8 mouse cellular contexts compared by ENCODE assay signal in genomic region chr11:78399680-78400079, GRCm38 (mm10). TPM values are rescaled to one million over a fixed set of nuclear protein-coding genes. Genes with fewer than 3 reads are reported as not detected.
DNase-seq lines count a peak whose midpoint lies in the region; ATAC-seq and TF ChIP-seq lines count a peak whose summit lies in the region.

No protein-coding gene starts in this region.

- H3K4me3 ChIP-seq in forebrain, embryonic 14.5 days (ENCODE audit: low read depth, low read length): no peak overlapping the region
- H3K4me3 ChIP-seq in forebrain, embryonic 13.5 days: no peak overlapping the region
- H3K4me3 ChIP-seq in hindbrain, postnatal 0 days (ENCODE audit: low read length): no peak overlapping the region
- no peak overlapping the region for H3K4me3 ChIP-seq in stomach, postnatal 0 days (ENCODE audit: low read depth, low read length)

- no peak for TF ChIP-seq EP300 in stomach, postnatal 0 days (optimal IDR thresholded peaks at IDR 0.05)

- TF ChIP-seq CTCF in hindbrain, postnatal 0 days (IDR thresholded peaks at IDR 0.05; ENCODE audit: low read depth): peak; percentile 98
- TF ChIP-seq CTCF in stomach, postnatal 0 days (IDR thresholded peaks at IDR 0.05; ENCODE audit: low read depth): peak; percentile 98

- H3K36me3 ChIP-seq in forebrain, embryonic 14.5 days (ENCODE audit: control insufficient read depth, insufficient read depth, low read length): no peaks in the 10 kb centered on the region
- H3K36me3 ChIP-seq in forebrain, embryonic 13.5 days (ENCODE audit: poor library complexity, severe bottlenecking): no peaks in the 10 kb centered on the region
- H3K36me3 ChIP-seq in hindbrain, postnatal 0 days (ENCODE audit: insufficient read depth, low read length): no peaks in the 10 kb centered on the region
- no peaks in the 10 kb centered on the region for H3K36me3 ChIP-seq in stomach, postnatal 0 days (ENCODE audit: control insufficient read depth, insufficient read depth, low read length)

- no peak overlapping the region for H3K27ac ChIP-seq in forebrain, embryonic 14.5 days (ENCODE audit: low read depth, low read length)
- no peak overlapping the region for H3K27ac ChIP-seq in forebrain, embryonic 13.5 days
- no peak overlapping the region for H3K27ac ChIP-seq in hindbrain, postnatal 0 days
- H3K27ac ChIP-seq in stomach, postnatal 0 days (replicated peaks): no peak overlapping the region

- H3K4me1 ChIP-seq in forebrain, embryonic 14.5 days (ENCODE audit: control insufficient read depth, insufficient read depth, low read length): no peaks in the 10 kb centered on the region
- H3K4me1 ChIP-seq in forebrain, embryonic 13.5 days: peaks cover 6% of the 10 kb centered on the region
- H3K4me1 ChIP-seq in hindbrain, postnatal 0 days (ENCODE audit: insufficient read depth, low read length): no peaks in the 10 kb centered on the region
- no peaks in the 10 kb centered on the region for H3K4me1 ChIP-seq in stomach, postnatal 0 days (replicated peaks; ENCODE audit: control insufficient read depth, insufficient read depth)

- WGBS in forebrain, embryonic 14.5 days: 22% methylated on average over 8 of the region's 8 CpGs
- 17% methylated on average over 8 of the region's 8 CpGs for WGBS in forebrain, embryonic 13.5 days
- 17% methylated on average over 8 of the region's 8 CpGs for WGBS in hindbrain, postnatal 0 days
- WGBS in stomach, postnatal 0 days: 16% methylated on average over 8 of the region's 8 CpGs

- DNase-seq in forebrain, embryonic 14.5 days (ENCODE audit: low spot score): peak; percentile 79
- DNase-seq in adrenal gland, adult (ENCODE audit: inconsistent age in 2 of 2, low spot score in 1 of 2): peak; percentile 76 to 94
- peak; percentile 82 for DNase-seq in embryo, embryonic 11 days
- peak; percentile 92 for DNase-seq in hindbrain, postnatal 0 days (ENCODE audit: low spot score)
- peak; percentile 72 to 73 for DNase-seq in left cerebral cortex, postnatal 10 days (ENCODE audit: extremely low spot score in 1 of 2, low spot score in 2 of 2)
- peak; percentile 78 for DNase-seq in stomach, postnatal 0 days (ENCODE audit: low spot score)

- no peak overlapping the region for H3K4me2 ChIP-seq in forebrain, embryonic 14.5 days (ENCODE audit: low read length)
- no peak overlapping the region for H3K4me2 ChIP-seq in forebrain, embryonic 13.5 days
- H3K4me2 ChIP-seq in hindbrain, postnatal 0 days (ENCODE audit: low read depth, low read length): no peak overlapping the region
- H3K4me2 ChIP-seq in stomach, postnatal 0 days (replicated peaks; ENCODE audit: low read depth): no peak overlapping the region

- H3K9me3 ChIP-seq in forebrain, embryonic 14.5 days (replicated peaks; ENCODE audit: control insufficient read depth, low read length): no peaks in the 10 kb centered on the region
- no peaks in the 10 kb centered on the region for H3K9me3 ChIP-seq in forebrain, embryonic 13.5 days (replicated peaks)
- no peaks in the 10 kb centered on the region for H3K9me3 ChIP-seq in hindbrain, postnatal 0 days (ENCODE audit: low read length)
- no peaks in the 10 kb centered on the region for H3K9me3 ChIP-seq in stomach, postnatal 0 days (ENCODE audit: control insufficient read depth, low read length)

- ATAC-seq in forebrain, embryonic 14.5 days: no peak
- ATAC-seq in forebrain, embryonic 13.5 days: no peak
- peak; percentile 66 for ATAC-seq in hindbrain, postnatal 0 days
- ATAC-seq in monocyte, adult 5-6 weeks (replicated peaks; ENCODE audit: insufficient number of reproducible peaks, low FRiP score, low TSS enrichment, poor library complexity, severe bottlenecking): peak; percentile 66
- ATAC-seq in stomach, postnatal 0 days (ENCODE audit: low FRiP score, low TSS enrichment): 0 out of 2 replicates have a peak, but pooled peaks have one; percentile 24

- no peaks in the 10 kb centered on the region for H3K27me3 ChIP-seq in forebrain, embryonic 14.5 days (replicated peaks; ENCODE audit: control insufficient read depth, insufficient read depth, low read length)
- H3K27me3 ChIP-seq in forebrain, embryonic 13.5 days: no peaks in the 10 kb centered on the region; the same call in 1 of the 2 replicates
- no peaks in the 10 kb centered on the region for H3K27me3 ChIP-seq in hindbrain, postnatal 0 days (ENCODE audit: insufficient read depth, low read length)
- no peaks in the 10 kb centered on the region for H3K27me3 ChIP-seq in stomach, postnatal 0 days (ENCODE audit: control insufficient read depth, insufficient read depth, low read length)

- H3K9ac ChIP-seq in forebrain, embryonic 14.5 days (ENCODE audit: low read length): no peak overlapping the region
- H3K9ac ChIP-seq in forebrain, embryonic 13.5 days: no peak overlapping the region
- no peak overlapping the region for H3K9ac ChIP-seq in hindbrain, postnatal 0 days (replicated peaks; ENCODE audit: low read length)
- no peak overlapping the region for H3K9ac ChIP-seq in stomach, postnatal 0 days (ENCODE audit: low read length)

- intact Hi-C loops in left cerebral cortex, postnatal 10 days (cut with DNase I): loop anchor here (2.0 kb wide), 1 partner anchor 39 kb away; no protein-coding TSS in a partner anchor

RNA-seq across cellular contexts. Expression of gene Foxn1, which starts 13.3 kb away (rescaled TPM):
- not detected in 2 replicates for polyA plus RNA-seq in forebrain, embryonic 14.5 days (2014; fragmentation: Nextera tagmentation; extraction: Ambion mirVana)
- not detected in 2 replicates for polyA plus RNA-seq in forebrain, embryonic 13.5 days (2015; fragmentation: Nextera tagmentation; extraction: Ambion mirVana)
- total RNA-seq in hindbrain, postnatal 0 days (2014; rRNA removed): not detected in 2 replicates
- polyA plus RNA-seq in hindbrain, postnatal 0 days (2015; fragmentation: Nextera tagmentation; extraction: Ambion mirVana): not detected in 2 replicates
- not detected for total RNA-seq in left cerebral cortex, postnatal 10 days (2021)
- total RNA-seq in monocyte, adult 5-6 weeks (2017): not detected in 3 replicates
- 1.9 and 2.6 TPM in 2 replicates for polyA plus RNA-seq in stomach, postnatal 0 days (2015; fragmentation: Nextera tagmentation; extraction: Ambion mirVana)

RNA-seq across cellular contexts. Expression of gene Slc13a2, which starts 22.3 kb away (rescaled TPM):
- polyA plus RNA-seq in forebrain, embryonic 14.5 days (2014; fragmentation: Nextera tagmentation; extraction: Ambion mirVana): not detected in 2 replicates
- polyA plus RNA-seq in forebrain, embryonic 13.5 days (2015; fragmentation: Nextera tagmentation; extraction: Ambion mirVana): not detected in 2 replicates
- total RNA-seq in hindbrain, postnatal 0 days (2014; rRNA removed): 0.10 TPM in 1 of 2 replicates, not detected in the other
- polyA plus RNA-seq in hindbrain, postnatal 0 days (2015; fragmentation: Nextera tagmentation; extraction: Ambion mirVana): not detected in 2 replicates
- not detected for total RNA-seq in left cerebral cortex, postnatal 10 days (2021)
- total RNA-seq in monocyte, adult 5-6 weeks (2017): not detected in 3 replicates
- 0.23 and 0.39 TPM in 2 replicates for polyA plus RNA-seq in stomach, postnatal 0 days (2015; fragmentation: Nextera tagmentation; extraction: Ambion mirVana)

RNA-seq across cellular contexts. Expression of gene Unc119, which starts 56.4 kb away (rescaled TPM):
- 72.5 and 73.8 TPM in 2 replicates for polyA plus RNA-seq in forebrain, embryonic 14.5 days (2014; fragmentation: Nextera tagmentation; extraction: Ambion mirVana)
- 68.7 and 70.2 TPM in 2 replicates for polyA plus RNA-seq in forebrain, embryonic 13.5 days (2015; fragmentation: Nextera tagmentation; extraction: Ambion mirVana)
- 125 and 154 TPM in 2 replicates for total RNA-seq in hindbrain, postnatal 0 days (2014; rRNA removed)
- polyA plus RNA-seq in hindbrain, postnatal 0 days (2015; fragmentation: Nextera tagmentation; extraction: Ambion mirVana): 76.2 and 82.0 TPM in 2 replicates
- 10 to 100 TPM; 34.6 to 35.8 TPM for total RNA-seq in left cerebral cortex, postnatal 10 days (2021)
- 88.0 to 122 TPM (median 99.7 TPM) in 3 replicates for total RNA-seq in monocyte, adult 5-6 weeks (2017)
- 26.5 and 27.9 TPM in 2 replicates for polyA plus RNA-seq in stomach, postnatal 0 days (2015; fragmentation: Nextera tagmentation; extraction: Ambion mirVana)

Comparison
In these comparisons a context has a peak if more than half of its experiments do, and no peak if none do; other contexts are left out.
1. ATAC-seq: peak in hindbrain, postnatal 0 days (single experiment), monocyte, adult 5-6 weeks (single experiment) and stomach, postnatal 0 days (single experiment); none in forebrain, embryonic 14.5 days (single experiment) and forebrain, embryonic 13.5 days (single experiment).
2. Peak in every context shown above with its lines, with median percentiles within 50 percentile points of each other: DNase-seq.